Mouse (Mus musculus): ENCODE measurements around the gene Phldb1. TPM values are rescaled to one million over a fixed set of nuclear protein-coding genes. Genes with fewer than 3 reads are reported as not detected.

Phldb1 gene
- polyA plus RNA-seq, 1 experiment from 2014 or later: 74.1 TPM

DNA sequence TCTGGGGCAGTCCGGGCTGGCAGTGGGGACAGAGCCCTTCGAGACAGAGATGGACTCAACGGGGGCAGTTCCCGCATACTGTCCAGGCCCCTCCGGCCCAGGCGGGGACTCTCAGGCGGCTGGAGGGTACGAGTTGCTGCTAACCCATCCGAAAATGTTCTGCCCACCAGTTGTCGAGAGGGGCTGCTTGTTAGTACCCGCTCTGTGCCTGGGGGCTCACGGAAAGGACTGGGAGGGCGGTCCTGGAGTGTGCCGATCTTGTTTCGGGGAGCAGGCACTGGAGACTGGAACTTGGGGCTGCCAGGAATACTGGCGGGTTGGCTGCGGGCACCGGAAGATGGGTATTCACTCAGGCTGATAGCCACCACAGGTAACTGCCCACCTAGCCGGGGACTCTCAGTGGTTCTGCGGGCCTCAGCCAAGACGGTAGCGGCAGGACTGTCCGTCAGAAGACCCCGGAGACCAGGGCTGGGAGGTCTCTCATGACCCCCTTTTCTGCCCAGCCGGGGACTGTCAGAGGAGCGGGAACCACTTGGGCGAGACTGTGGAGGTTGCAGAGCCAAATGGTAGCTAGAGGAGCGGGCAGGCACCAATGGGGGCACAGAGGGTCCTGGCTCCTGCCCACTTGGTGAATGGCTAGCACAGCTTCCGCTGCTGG is 19.2 kb downstream of the Phldb1 start:
- Histone ChIP-seq H3K36me3 (peaks cover 71% of the 10 kb centered on the region), H3K27me3 (no peaks in the 10 kb centered on the region), H3K4me1 (peaks cover 26% of the 10 kb centered on the region), H3K27ac (no peak overlapping the region), H3K9me3 (replicated peaks) (no peaks in the 10 kb centered on the region), H3K4me3 (no peak overlapping the region), H3K4me2 (replicated peaks) (no peak overlapping the region), H3K9ac (no peak overlapping the region)
- WGBS: 92% methylated on average over 29 of the region's 29 CpGs
- no peak for ATAC-seq (ENCODE audit: low FRiP score)

DNA sequence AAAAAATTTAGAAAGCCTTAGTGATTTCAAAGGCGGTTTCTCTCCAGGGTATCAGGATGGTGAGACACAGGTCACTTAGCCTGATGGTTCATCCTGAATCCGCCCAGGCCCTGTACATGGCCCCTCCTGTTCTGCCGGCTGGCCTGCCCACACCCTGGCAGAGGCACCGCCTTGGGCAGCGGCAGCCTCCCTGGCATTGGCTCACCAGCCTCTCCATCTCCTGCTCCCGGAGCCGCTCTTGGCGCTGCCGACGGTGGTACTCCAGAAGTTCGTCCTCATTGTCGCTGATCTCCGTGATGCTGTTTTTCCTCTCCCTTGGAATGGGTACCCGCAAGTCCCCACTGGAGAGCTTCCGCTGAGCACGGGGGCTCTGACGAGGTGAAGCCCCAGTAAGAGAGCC is 19.9 kb downstream of the Phldb1 start:
- WGBS: 90% methylated on average over 17 of the region's 17 CpGs
- Histone ChIP-seq H3K9ac (no peak overlapping the region), H3K36me3 (peaks cover 78% of the 10 kb centered on the region), H3K27me3 (no peaks in the 10 kb centered on the region), H3K4me2 (replicated peaks) (no peak overlapping the region), H3K4me3 (no peak overlapping the region), H3K4me1 (peaks cover 19% of the 10 kb centered on the region), H3K27ac (no peak overlapping the region), H3K9me3 (replicated peaks) (no peaks in the 10 kb centered on the region)
- ATAC-seq (ENCODE audit: low FRiP score): no peak

DNA sequence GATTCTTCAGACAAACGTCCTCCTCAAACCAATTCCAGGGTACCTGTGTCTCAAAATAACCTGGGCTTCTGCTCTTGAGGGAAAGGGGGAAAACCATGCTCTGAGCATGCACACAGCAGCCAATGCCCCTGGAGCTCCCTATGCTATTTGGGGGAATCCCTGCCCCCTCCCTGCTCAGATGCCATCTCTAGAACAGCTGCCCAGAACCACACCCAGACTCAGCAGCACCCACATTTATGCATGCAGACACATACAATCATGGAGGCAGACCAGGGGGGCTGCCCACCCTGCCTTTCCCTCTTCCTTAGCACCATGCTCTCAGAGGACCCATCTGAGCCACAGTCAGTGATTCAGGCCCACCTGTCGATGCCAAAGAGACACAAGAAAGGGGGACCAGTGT is 21.4 kb downstream of the Phldb1 start:
- Histone ChIP-seq H3K27ac (no peak overlapping the region), H3K4me3 (no peak overlapping the region), H3K4me1 (peaks cover 21% of the 10 kb centered on the region), H3K4me2 (replicated peaks) (no peak overlapping the region), H3K36me3 (peaks cover 84% of the 10 kb centered on the region), H3K9ac (no peak overlapping the region), H3K9me3 (replicated peaks) (no peaks in the 10 kb centered on the region), H3K27me3 (no peaks in the 10 kb centered on the region)
- 83% methylated on average over 2 of the region's 2 CpGs for WGBS
- no peak for ATAC-seq (ENCODE audit: low FRiP score)

DNA sequence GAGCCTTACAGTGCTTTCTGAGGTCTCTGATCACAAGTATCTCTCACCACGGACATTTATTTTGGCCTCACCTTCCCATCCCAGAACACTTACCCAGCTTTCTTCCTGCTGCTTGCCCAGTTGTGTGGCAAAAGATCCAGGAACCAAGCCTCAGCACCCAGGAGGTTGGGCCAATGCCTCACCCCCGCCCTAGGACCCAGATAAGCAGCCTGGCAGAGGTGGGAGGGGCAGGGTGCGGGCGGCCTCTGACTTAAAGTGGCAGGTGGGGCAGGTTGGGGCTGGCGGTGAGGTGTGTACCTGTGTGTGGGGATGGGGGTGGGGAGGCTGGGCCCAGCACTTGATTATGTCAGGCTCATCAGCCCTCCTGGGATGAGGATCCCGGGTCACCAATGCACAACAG is 21.9 kb downstream of the Phldb1 start:
- no peak overlapping the region for H3K9ac ChIP-seq
- peaks cover 26% of the 10 kb centered on the region for H3K4me1 ChIP-seq
- H3K4me2 ChIP-seq (replicated peaks): no peak overlapping the region
- no peaks in the 10 kb centered on the region for H3K27me3 ChIP-seq
- 85% methylated on average over 6 of the region's 6 CpGs for WGBS
- no peak overlapping the region for H3K4me3 ChIP-seq
- H3K27ac ChIP-seq: no peak overlapping the region
- H3K9me3 ChIP-seq (replicated peaks): no peaks in the 10 kb centered on the region
- no peak for ATAC-seq (ENCODE audit: low FRiP score)
- H3K36me3 ChIP-seq: peaks cover 84% of the 10 kb centered on the region

DNA sequence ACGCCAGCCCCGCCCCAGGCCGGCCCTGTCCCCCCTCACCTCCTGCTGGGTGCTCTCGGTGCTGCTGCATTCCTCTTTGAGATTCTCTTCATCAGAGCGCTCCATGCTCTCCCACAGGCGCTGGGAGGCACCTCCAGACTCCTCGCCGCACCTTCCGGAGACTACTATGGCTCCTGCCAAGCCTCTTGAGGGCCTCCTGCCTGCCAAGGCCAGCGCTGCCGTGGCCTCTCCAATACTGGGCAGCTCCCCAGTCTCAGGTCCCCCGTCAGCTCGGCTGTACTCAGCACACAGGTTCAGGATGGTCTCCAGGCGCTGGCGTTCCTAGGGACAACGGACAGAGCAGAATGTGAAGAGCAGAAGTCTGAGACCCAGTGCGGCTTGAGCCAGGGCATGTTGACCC is 23.4 kb downstream of the Phldb1 start:
- ATAC-seq (ENCODE audit: low FRiP score): no peak
- WGBS: 65% methylated on average over 17 of the region's 17 CpGs
- H3K27ac ChIP-seq: no peak overlapping the region
- H3K9ac ChIP-seq: no peak overlapping the region
- no peaks in the 10 kb centered on the region for H3K9me3 ChIP-seq (replicated peaks)
- peaks cover 87% of the 10 kb centered on the region for H3K36me3 ChIP-seq
- H3K27me3 ChIP-seq: no peaks in the 10 kb centered on the region
- no peak overlapping the region for H3K4me2 ChIP-seq (replicated peaks)
- H3K4me1 ChIP-seq: peaks cover 26% of the 10 kb centered on the region
- H3K4me3 ChIP-seq: no peak overlapping the region

DNA sequence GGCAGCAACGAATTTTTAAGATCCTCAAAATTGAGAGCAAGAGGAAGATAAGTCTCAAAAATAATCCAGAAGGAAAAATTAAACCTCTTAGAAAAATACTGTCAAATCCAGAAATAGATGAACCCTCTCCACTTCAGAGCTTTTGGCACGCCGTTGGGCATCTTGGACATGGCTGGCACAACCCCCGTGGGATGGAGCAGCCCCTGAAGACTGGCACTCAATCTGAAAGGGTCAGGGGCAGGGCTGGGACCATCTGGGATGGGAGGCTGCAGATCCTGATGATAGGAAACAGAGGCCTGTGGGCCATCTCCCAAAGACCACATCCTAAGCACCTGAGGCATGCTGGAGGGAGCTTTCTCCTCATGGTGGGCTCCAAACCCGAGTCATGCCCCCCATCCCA is 24.8 kb downstream of the Phldb1 start:
- WGBS: 83% methylated on average over 5 of the region's 5 CpGs
- Histone ChIP-seq H3K4me1 (peaks cover 26% of the 10 kb centered on the region), H3K36me3 (peaks cover 87% of the 10 kb centered on the region), H3K4me3 (no peak overlapping the region), H3K27ac (no peak overlapping the region), H3K4me2 (replicated peaks) (no peak overlapping the region), H3K9ac (no peak overlapping the region), H3K27me3 (no peaks in the 10 kb centered on the region), H3K9me3 (replicated peaks) (no peaks in the 10 kb centered on the region)
- ATAC-seq (ENCODE audit: low FRiP score): no peak

DNA sequence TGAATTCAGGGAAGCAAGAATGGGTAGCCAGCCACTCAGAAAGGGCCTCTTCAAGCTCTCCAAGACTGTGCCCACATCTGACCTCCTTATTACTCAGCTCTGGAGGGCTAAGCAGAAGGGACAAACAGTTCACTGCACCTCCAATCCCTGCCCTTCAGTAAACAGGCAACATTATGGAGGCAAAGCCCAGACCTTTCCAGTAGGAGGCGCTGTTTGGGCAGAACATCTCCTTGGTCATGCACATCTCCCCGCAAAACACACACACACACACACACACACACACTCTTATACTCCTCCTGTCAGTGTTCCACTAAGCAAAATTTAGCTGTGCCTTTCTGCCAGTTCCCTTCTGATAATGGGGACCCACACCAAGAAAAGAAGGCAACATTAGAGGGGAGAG is 25.4 kb downstream of the Phldb1 start:
- no peaks in the 10 kb centered on the region for H3K9me3 ChIP-seq (replicated peaks)
- H3K36me3 ChIP-seq: peaks cover 87% of the 10 kb centered on the region
- no peak overlapping the region for H3K4me2 ChIP-seq (replicated peaks)
- no peaks in the 10 kb centered on the region for H3K27me3 ChIP-seq
- no peak overlapping the region for H3K27ac ChIP-seq
- 39% methylated on average over 2 of the region's 2 CpGs for WGBS
- no peak for ATAC-seq (ENCODE audit: low FRiP score)
- H3K4me3 ChIP-seq: no peak overlapping the region
- peaks cover 26% of the 10 kb centered on the region for H3K4me1 ChIP-seq
- H3K9ac ChIP-seq: no peak overlapping the region

DNA sequence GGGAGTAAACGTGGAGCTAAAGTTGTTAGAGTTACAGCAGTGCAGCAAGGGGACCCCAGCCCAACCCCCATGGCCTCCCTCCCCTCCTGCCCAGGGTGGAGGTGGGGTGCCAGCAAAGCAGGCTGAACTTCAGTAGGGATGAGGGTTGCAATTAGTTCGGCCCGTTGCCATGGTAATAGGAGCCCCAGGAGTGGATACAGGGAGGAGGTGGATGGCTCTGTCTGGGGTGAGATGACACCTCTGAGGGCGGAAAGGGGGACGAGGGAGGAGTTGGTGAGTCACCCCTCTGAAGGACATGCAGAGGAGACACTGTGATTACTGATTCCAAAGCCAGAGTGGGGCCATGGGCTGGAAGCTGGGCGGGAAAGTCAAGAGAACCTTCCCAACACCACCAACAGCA is 26.1 kb downstream of the Phldb1 start:
- ATAC-seq (ENCODE audit: low FRiP score): peak; percentile 46; the same call in 1 of the 2 replicates
- no peaks in the 10 kb centered on the region for H3K27me3 ChIP-seq
- peaks cover 86% of the 10 kb centered on the region for H3K36me3 ChIP-seq
- H3K4me3 ChIP-seq: peak overlapping the region; percentile 26; the same call in 1 of the 2 replicates
- no peaks in the 10 kb centered on the region for H3K9me3 ChIP-seq (replicated peaks)
- WGBS: 18% methylated on average over 6 of the region's 6 CpGs
- H3K27ac ChIP-seq: no peak overlapping the region
- H3K4me2 ChIP-seq (replicated peaks): peak overlapping the region; percentile 55
- peak overlapping the region; percentile 18; the same call in 1 of the 2 replicates for H3K9ac ChIP-seq
- H3K4me1 ChIP-seq: peaks cover 26% of the 10 kb centered on the region

DNA sequence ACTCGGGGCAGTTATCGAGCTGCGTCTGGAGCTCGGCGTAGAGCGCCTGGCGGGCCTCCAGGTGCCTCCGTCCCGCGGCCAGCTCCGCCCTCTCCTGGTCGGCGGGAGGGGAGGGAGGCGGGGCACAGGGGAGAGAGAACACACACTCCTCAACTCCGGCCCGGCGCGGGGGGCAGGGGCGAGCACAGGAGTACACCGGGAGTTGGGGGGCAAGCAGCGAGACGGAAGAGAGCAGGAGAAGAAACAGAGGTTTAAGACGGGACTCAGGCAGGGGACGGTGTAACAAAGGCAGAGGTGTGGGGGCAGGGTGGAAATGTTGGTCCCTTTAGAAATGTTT is 26.6 kb downstream of the Phldb1 start:
- peak overlapping the region; percentile 26 for H3K4me3 ChIP-seq
- no peaks in the 10 kb centered on the region for H3K27me3 ChIP-seq
- WGBS: 4% methylated on average over 24 of the region's 24 CpGs
- peak overlapping the region; percentile 55; the same call in 1 of the 2 replicates for H3K27ac ChIP-seq
- peaks cover 86% of the 10 kb centered on the region for H3K36me3 ChIP-seq
- H3K4me2 ChIP-seq (replicated peaks): peak overlapping the region; percentile 55
- peak; percentile 63 for ATAC-seq (ENCODE audit: low FRiP score)
- no peaks in the 10 kb centered on the region for H3K9me3 ChIP-seq (replicated peaks)
- peaks cover 23% of the 10 kb centered on the region for H3K4me1 ChIP-seq
- peak overlapping the region; percentile 59 for H3K9ac ChIP-seq

DNA sequence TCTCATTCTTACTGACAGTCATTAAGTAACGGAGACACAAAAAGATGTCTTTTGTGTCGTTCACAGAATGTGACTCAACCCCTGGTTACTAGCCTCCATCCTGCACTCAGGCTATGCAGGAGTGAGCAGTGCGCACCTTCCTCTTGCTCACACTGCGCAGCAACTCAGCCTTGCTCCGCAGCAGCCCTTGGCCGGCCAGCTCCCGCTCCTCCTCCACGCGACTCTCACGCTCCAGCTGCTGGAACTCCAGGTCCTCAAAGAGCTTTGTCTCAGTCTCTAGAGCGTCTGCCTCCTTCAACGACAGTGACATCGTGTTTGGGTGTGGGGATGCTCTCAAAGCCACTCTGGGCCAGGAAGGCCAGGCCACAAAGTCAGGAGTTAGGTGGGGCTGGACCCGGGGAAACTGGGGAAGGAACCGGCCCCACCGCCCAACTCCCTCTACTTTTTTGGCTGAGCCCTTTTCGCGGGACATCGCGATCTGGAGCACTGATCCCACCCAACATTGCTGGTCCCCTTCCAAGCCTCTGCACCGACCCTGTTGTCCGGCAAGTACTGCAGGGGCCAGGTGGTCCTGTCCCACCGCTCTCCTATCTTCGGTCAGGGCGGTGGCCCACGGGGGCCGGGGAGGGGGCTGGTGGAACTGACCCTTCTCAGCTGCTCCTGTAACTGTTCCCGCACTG is 27.1 kb downstream of the Phldb1 start:
- no peak; the same call in 1 of the 2 replicates for ATAC-seq (ENCODE audit: low FRiP score)
- Histone ChIP-seq H3K36me3 (peaks cover 86% of the 10 kb centered on the region), H3K9me3 (replicated peaks) (no peaks in the 10 kb centered on the region), H3K4me2 (replicated peaks) (peak overlapping the region; percentile 55), H3K27me3 (no peaks in the 10 kb centered on the region), H3K4me1 (peaks cover 23% of the 10 kb centered on the region), H3K27ac (peak overlapping the region; percentile 55; the same call in 1 of the 2 replicates), H3K9ac (peak overlapping the region; percentile 59), H3K4me3 (peak overlapping the region; percentile 26)
- 24% methylated on average over 28 of the region's 28 CpGs for WGBS

DNA sequence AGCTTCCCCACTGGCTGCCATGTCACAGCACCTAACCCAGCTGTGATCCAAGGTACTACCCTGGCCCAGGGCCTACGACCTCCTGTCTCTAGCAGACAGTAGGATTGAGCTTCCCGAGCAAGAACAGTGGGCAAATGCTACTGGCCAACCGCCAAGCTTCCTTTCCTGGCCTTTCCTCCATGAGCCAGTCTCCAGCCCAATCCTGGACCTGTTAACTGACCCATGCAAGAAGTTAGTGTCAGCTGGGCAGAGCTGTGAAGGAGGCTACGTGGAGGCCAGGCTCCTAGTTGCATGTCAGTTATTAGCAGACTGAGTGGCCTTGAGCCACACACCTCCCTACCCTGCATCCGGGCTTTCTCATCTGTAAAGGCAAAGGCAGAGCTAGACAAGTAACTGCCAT is 35.3 kb downstream of the Phldb1 start:
- no peaks in the 10 kb centered on the region for H3K4me1 ChIP-seq
- 94% methylated on average over 5 of the region's 5 CpGs for WGBS
- H3K9ac ChIP-seq: no peak overlapping the region
- peaks cover 99% of the 10 kb centered on the region for H3K36me3 ChIP-seq
- no peak for ATAC-seq (ENCODE audit: low FRiP score)
- no peaks in the 10 kb centered on the region for H3K9me3 ChIP-seq (replicated peaks)
- no peak overlapping the region for H3K4me2 ChIP-seq (replicated peaks)
- H3K27ac ChIP-seq: no peak overlapping the region
- no peaks in the 10 kb centered on the region for H3K27me3 ChIP-seq
- no peak overlapping the region for H3K4me3 ChIP-seq

DNA sequence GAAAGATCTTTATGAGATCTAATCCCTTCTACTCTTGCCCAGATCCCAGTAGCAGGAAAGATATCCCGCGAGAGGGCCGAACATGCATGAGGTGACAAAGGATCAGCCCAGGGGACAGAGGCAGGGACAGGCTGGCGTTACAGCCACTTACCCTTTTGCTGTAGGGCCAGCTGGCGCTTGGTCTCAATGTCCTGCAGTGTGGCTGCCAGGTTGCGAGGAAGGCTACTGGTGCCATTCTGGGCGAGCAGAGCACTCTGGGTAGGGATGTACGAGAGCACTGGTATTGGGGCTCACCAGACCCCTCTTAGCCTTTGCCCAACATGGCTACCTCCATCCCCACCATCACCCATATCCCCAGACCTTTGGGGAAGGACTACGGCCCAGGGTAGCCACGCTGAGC is 35.8 kb downstream of the Phldb1 start:
- WGBS: 94% methylated on average over 10 of the region's 10 CpGs
- H3K4me3 ChIP-seq: no peak overlapping the region
- H3K9me3 ChIP-seq (replicated peaks): no peaks in the 10 kb centered on the region
- H3K36me3 ChIP-seq: peaks cover 100% of the 10 kb centered on the region
- H3K9ac ChIP-seq: no peak overlapping the region
- no peaks in the 10 kb centered on the region for H3K4me1 ChIP-seq
- no peak overlapping the region for H3K27ac ChIP-seq
- no peak for ATAC-seq (ENCODE audit: low FRiP score)
- no peaks in the 10 kb centered on the region for H3K27me3 ChIP-seq
- no peak overlapping the region for H3K4me2 ChIP-seq (replicated peaks)

DNA sequence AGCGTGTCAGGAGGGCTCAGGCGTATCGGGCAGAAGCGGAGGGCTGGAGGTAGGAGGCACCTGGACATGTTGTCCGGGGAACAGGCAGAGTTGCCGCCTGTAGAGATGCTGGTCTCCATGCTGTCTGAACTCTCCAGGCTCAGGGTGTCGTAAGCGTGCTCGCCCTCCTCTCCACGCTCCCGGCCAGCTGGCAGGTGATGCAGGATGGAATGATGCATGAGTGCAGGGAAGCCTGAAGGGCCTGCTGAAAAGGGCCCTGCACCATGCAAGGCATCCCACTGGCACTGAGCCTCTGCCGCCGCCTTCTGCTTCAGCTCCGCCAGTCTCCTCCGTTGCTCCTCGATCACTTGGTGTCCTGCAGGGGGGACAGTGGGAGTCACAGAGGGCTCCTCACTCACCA is 37.1 kb downstream of the Phldb1 start:
- peaks cover 100% of the 10 kb centered on the region for H3K36me3 ChIP-seq
- 93% methylated on average over 16 of the region's 16 CpGs for WGBS

More for the DNA sequence above, 37.1 kb downstream of the Phldb1 start:
- H3K27me3 ChIP-seq: no peaks in the 10 kb centered on the region
- H3K4me1 ChIP-seq: no peaks in the 10 kb centered on the region
- H3K9me3 ChIP-seq (replicated peaks): no peaks in the 10 kb centered on the region
- H3K4me3 ChIP-seq: no peak overlapping the region
- H3K27ac ChIP-seq: no peak overlapping the region
- no peak for ATAC-seq (ENCODE audit: low FRiP score)
- H3K4me2 ChIP-seq (replicated peaks): no peak overlapping the region
- H3K9ac ChIP-seq: no peak overlapping the region

Measured in hindbrain, embryonic 12.5 days (tissue).